Mouse (Mus musculus): ENCODE data around the gene Tub. TPM values are rescaled to one million over a fixed set of nuclear protein-coding genes. Genes with fewer than 3 reads are reported as not detected.

The Tub gene
- 1.1 TPM for polyA plus RNA-seq (2014; fragmentation: Illumina TruSeq; extraction: RNeasy Lipid Tissue Mini Kit (QIAGEN cat#74804))

DNA sequence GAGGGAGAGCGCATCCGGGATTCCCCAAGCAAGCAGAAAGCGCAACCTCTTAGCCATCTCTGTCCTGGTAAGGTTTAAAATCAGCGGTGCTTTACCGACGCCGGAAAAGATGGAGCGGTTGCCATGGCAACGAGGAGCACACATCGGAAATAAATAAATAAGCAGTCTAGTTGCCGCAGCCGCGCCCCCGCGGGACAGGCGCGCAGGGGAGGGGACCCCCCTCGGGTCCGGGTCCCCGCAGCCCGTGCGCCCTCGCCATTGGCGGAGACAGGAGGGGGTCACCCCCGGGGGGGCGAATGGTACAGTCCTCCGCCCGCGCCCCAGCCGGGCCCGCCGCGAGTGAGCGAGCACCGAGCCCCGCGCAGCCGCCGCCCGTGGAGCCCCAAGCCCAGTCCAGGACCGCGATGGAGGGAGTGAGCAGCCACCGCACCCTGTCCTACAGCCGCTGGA lies at the start of gene Tub:
Gene Tub (plus strand): TSS at position 27 of the 450 bp plus-strand sequence.

DNA sequence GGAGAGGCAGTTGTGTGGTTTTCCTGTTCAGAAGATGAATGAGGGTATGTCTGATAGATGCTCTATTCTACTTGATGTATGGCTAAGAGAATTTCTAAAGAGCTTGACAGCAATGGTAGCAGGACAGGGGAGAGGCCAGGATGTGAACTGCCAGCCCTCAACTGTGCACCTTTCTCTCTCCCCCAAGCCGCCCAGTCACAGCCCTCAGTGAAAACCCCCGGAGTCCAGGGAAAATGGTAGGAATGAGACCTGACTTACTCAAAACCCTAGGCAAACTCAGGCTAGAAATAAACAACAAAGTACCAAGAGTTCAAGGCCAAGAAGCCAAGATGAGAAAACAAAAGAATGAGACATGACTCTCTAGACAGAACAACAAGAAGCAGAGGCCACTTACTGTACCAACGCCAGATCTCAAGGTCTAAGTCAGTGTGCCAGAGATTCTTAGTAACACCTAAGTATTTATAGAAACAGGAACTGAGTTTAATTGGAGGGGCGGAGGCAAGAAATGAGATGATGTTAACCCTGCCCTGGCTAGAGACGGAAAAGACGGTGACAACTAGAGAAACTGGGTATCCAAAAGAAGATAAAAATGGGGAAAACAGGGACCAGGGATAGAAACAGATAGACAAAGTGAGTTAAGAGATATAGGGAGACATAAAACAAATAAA lies 20.3 kb upstream of the Tub start, which contains the start of gene Nlrp10:
Gene Nlrp10 (minus strand): TSS at position 453 of the 668 bp plus-strand sequence.

DNA sequence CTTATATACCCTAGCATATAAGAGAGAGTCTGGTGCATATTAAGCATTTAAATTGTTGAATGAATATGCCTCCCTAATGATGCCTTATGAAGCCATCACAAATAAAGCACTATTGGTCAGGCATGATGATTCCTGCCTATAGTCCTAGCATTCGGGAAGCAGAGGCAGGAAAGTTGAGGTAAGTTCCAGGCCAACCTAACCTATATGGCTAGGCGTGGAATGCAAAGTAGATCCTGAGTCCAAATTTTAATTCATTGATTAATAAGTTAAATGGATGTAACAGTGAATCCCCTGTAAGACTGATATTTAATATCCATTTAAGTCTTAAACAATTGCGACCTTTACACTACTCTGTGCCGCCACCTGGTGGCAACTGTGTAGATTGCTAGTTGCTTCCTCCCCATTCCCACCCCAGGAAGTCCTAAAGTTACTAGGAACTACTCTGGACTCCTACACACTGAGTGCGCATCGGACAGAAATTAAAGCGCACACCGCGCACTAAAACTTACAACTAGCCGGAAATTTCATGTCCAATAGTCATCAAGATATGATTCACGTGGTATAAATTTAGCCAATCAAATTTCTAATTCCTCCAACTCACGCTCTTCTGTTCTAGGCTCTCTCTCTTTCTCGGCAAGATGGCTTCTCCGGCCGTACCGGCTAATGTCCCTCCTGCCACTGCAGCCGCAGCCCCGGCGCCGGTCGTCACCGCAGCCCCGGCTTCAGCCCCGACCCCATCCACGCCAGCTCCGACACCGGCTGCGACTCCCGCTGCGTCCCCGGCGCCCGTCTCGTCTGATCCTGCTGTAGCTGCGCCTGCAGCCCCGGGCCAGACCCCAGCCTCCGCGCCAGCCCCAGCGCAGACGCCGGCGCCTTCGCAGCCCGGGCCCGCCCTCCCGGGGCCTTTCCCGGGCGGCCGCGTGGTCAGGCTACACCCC lies 16.1 kb upstream of the Tub start, which contains the start of gene Eif3f:
Gene Eif3f (plus strand): TSS at position 624 of the 938 bp plus-strand sequence.

DNA sequence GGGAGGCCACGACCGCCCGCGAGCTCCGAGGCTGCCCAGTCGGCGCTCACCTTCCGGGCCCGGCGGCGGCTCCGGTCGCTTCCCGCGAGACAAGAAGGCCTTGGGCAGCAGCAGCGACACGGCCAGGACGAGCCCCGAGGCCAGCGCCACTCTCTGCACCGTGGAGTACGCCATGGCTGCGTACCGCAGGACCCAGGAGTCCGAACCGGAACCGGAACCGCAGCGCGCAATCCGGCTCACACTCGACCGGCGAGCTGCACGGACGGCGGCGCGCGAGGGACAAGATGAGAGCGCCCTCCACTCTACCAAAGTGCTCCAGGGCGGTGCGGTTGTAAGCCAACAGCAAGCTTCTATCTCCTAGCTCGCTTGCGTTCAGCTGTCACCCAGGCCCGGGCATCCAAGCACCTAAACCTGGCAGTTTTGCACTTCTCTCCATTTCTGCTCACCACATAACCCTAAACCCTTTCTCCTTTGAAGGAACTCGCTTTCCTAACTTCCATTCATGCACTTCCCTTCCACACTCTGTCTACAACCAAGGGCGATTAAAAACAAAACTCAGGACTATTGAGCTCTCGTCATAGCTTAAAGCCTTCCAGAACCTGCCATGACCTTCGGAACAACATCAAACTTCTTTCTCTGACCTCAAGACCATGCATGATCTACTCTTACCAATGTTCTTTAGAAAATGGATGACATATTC lies 133.1 kb downstream of the Tub start, which contains the start of gene Ric3:
Gene Ric3 (minus strand): TSS at position 219 of the 700 bp plus-strand sequence.

Other genes with a start within 250 kb of the Tub start
- gene Olfr512, start 237.0 kb upstream of the Tub start, polyA plus RNA-seq (2014; fragmentation: Illumina TruSeq; extraction: RNeasy Lipid Tissue Mini Kit (QIAGEN cat#74804)) = not detected
- not detected for gene Olfr513, start 199.4 kb upstream of the Tub start, polyA plus RNA-seq (2014; fragmentation: Illumina TruSeq; extraction: RNeasy Lipid Tissue Mini Kit (QIAGEN cat#74804))
- gene Olfr514, start 124.3 kb upstream of the Tub start, polyA plus RNA-seq (2014; fragmentation: Illumina TruSeq; extraction: RNeasy Lipid Tissue Mini Kit (QIAGEN cat#74804)) = not detected
- not detected for gene Olfr516, start 99.8 kb upstream of the Tub start, polyA plus RNA-seq (2014; fragmentation: Illumina TruSeq; extraction: RNeasy Lipid Tissue Mini Kit (QIAGEN cat#74804))
- not detected for gene Olfr517, start 78.0 kb upstream of the Tub start, polyA plus RNA-seq (2014; fragmentation: Illumina TruSeq; extraction: RNeasy Lipid Tissue Mini Kit (QIAGEN cat#74804))
- not detected for gene Olfr518, start 65.3 kb upstream of the Tub start, polyA plus RNA-seq (2014; fragmentation: Illumina TruSeq; extraction: RNeasy Lipid Tissue Mini Kit (QIAGEN cat#74804))
- gene Olfr519, start 55.9 kb upstream of the Tub start, polyA plus RNA-seq (2014; fragmentation: Illumina TruSeq; extraction: RNeasy Lipid Tissue Mini Kit (QIAGEN cat#74804)) = not detected
- 14.1 TPM for gene Nlrp10, start 20.2 kb upstream of the Tub start, polyA plus RNA-seq (2014; fragmentation: Illumina TruSeq; extraction: RNeasy Lipid Tissue Mini Kit (QIAGEN cat#74804))
- gene Eif3f, start 15.9 kb upstream of the Tub start, polyA plus RNA-seq (2014; fragmentation: Illumina TruSeq; extraction: RNeasy Lipid Tissue Mini Kit (QIAGEN cat#74804)) = 67.3 TPM
- 4.7 TPM for gene Ric3, start 133.0 kb downstream of the Tub start, polyA plus RNA-seq (2014; fragmentation: Illumina TruSeq; extraction: RNeasy Lipid Tissue Mini Kit (QIAGEN cat#74804))
- not detected for gene Lmo1, start 224.9 kb downstream of the Tub start, polyA plus RNA-seq (2014; fragmentation: Illumina TruSeq; extraction: RNeasy Lipid Tissue Mini Kit (QIAGEN cat#74804))

Data from ovary, adult 10 weeks (tissue).